Mouse (Mus musculus) myocyte (in vitro differentiated cells): ENCODE measurements at regions not wholly inside any gene's neighbourhood (a gene's known extent, or its start where the extent isn't known, plus 50 kb on each side); places are given as distances from the start of the nearest gene placed in this dataset.

ENCODE experiments used
- POLR2A ChIP-seq: IDR thresholded peaks from one replicate; pipeline ENCODE4 v1.6.1; 2011; ENCODE audit warnings: low read depth, mild to moderate bottlenecking, control low read depth, moderate library complexity; ENCODE audit not compliant: insufficient read length
- POLR2AphosphoS2 ChIP-seq: IDR thresholded peaks from one replicate; pipeline ENCODE4 v1.6.1; 2011; ENCODE audit warnings: low read depth, control low read depth; ENCODE audit not compliant: insufficient read length
- TCF12 ChIP-seq: IDR thresholded peaks from one replicate; pipeline ENCODE4 v1.6.1; 2011; ENCODE audit warnings: mild to moderate bottlenecking, control low read depth; ENCODE audit not compliant: poor library complexity, insufficient read depth, severe bottlenecking

DNA sequence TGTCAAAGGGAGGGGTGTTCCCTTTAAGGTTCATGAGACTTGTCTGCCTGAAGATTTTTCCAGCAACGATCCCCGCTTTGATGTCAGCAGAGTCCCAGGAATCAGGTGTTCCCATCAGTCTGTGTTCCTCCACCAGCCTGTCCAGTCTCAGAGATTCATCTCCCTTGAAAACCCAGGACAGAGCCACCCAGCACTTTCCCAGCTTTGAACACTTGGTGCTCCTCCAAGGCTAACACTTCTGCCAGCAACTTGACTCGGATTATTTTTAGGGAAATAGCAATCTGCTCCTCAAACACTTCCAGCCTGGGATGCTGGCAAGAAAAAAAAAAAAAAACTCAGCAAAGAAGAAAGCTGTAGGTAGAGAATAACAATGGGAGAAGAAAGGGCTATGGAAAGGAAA is 170.7 kb downstream of the Dyrk2 start:
- TF ChIP-seq POLR2A = no peak
- TF ChIP-seq POLR2AphosphoS2 = no peak
- TF ChIP-seq TCF12 = no peak
